Mouse (Mus musculus): ENCODE measurements around the gene Nupr1l. TPM values are rescaled to one million over a fixed set of nuclear protein-coding genes. Genes with fewer than 3 reads are reported as not detected.
"Not testable (repeated sequence)": the region's sequence is repeated elsewhere in the genome, so short reads cannot be mapped to it uniquely, and the experiment has no call there.

The Nupr1l gene
- total RNA-seq, 2 experiments from 2014 or later, result 4.8 to 5.5 TPM

- no peak for DNase-seq (ENCODE audit: low spot score in 2 of 2)
Measured at GRCm38 (mm10) chr5:129914024-129914423, 5.7 kb downstream of the Nupr1l start.

- DNase-seq (ENCODE audit: low spot score in 2 of 2), result not testable (repeated sequence)
Measured at GRCm38 (mm10) chr5:129915491-129915890, 7.2 kb downstream of the Nupr1l start.

- DNase-seq (ENCODE audit: low spot score in 2 of 2), result no peak
Measured at GRCm38 (mm10) chr5:129918065-129918651, 9.8 kb downstream of the Nupr1l start.

GRCm38 (mm10) chr5:129918752-129919151 lies 10.4 kb downstream of the Nupr1l start:
- no peak for DNase-seq (ENCODE audit: low spot score in 2 of 2)

- DNase-seq (ENCODE audit: low spot score in 2 of 2), result no peak
Measured at GRCm38 (mm10) chr5:129919320-129919719, 11.0 kb downstream of the Nupr1l start.

- DNase-seq (ENCODE audit: low spot score in 2 of 2), result no peak
Measured at GRCm38 (mm10) chr5:129921972-129922371, 13.6 kb downstream of the Nupr1l start.

- DNase-seq (ENCODE audit: low spot score in 2 of 2), result no peak
Measured at GRCm38 (mm10) chr5:129924820-129925452, 16.6 kb downstream of the Nupr1l start.

GRCm38 (mm10) chr5:129925933-129926332 lies 17.6 kb downstream of the Nupr1l start:
- no peak for DNase-seq (ENCODE audit: low spot score in 2 of 2)

GRCm38 (mm10) chr5:129929924-129930855 lies 21.9 kb downstream of the Nupr1l start:
- no peak for DNase-seq (ENCODE audit: low spot score in 2 of 2)

GRCm38 (mm10) chr5:129936941-129937340 lies 28.6 kb downstream of the Nupr1l start:
- no peak for DNase-seq (ENCODE audit: low spot score in 2 of 2)

- no peak for DNase-seq (ENCODE audit: low spot score in 2 of 2)
Measured at GRCm38 (mm10) chr5:129940281-129940680, 31.9 kb downstream of the Nupr1l start.

GRCm38 (mm10) chr5:129940736-129941494 lies 32.6 kb downstream of the Nupr1l start:
- DNase-seq (ENCODE audit: low spot score in 2 of 2), result no peak

GRCm38 (mm10) chr5:129941495-129942045 lies 33.2 kb downstream of the Nupr1l start, which contains the start of gene Vkorc1l1:
Vkorc1l1 (plus strand) TSS chr5:129941970.
- peak; percentile 97 for DNase-seq (ENCODE audit: low spot score in 2 of 2)

- peak; percentile 13 to 31 for DNase-seq (ENCODE audit: low spot score in 2 of 2)
Measured at GRCm38 (mm10) chr5:129942073-129942939, 34.0 kb downstream of the Nupr1l start.

GRCm38 (mm10) chr5:129943402-129943801 lies 35.1 kb downstream of the Nupr1l start:
- no peak for DNase-seq (ENCODE audit: low spot score in 2 of 2)

- no peak for DNase-seq (ENCODE audit: low spot score in 2 of 2)
Measured at GRCm38 (mm10) chr5:129947528-129948033, 39.2 kb downstream of the Nupr1l start.

GRCm38 (mm10) chr5:129952143-129952542 lies 43.8 kb downstream of the Nupr1l start:
- DNase-seq (ENCODE audit: low spot score in 2 of 2), result no peak

- no peak for DNase-seq (ENCODE audit: low spot score in 2 of 2)
Measured at GRCm38 (mm10) chr5:129954473-129955254, 46.3 kb downstream of the Nupr1l start.

GRCm38 (mm10) chr5:129955792-129956191 lies 47.5 kb downstream of the Nupr1l start:
- no peak for DNase-seq (ENCODE audit: low spot score in 2 of 2)

Measured in adrenal gland, postnatal 4 days (tissue).